ENCODE assay signal across 9 mouse cellular contexts in genomic region chr17:34075271-34075670, GRCm38 (mm10). TPM values are rescaled to one million over a fixed set of nuclear protein-coding genes. Genes with fewer than 3 reads are reported as not detected.
A peak's percentile ranks its signal among the peaks of the same experiment; 100 is the strongest.
DNase-seq lines count a peak whose midpoint lies in the region; ATAC-seq and TF ChIP-seq lines count a peak whose summit lies in the region.
"Had no signal": no experiment of that assay in that cellular context is flagged by ENCODE, and none has a peak within 500 bp of the region (broad histone marks: within the 10 kb centered on the region; RNA-seq: fewer than 3 reads in every experiment).

No protein-coding gene starts in this region.

- no peak overlapping the region for H3K27ac ChIP-seq in hindbrain, embryonic 10.5 days
- no peak overlapping the region for H3K27ac ChIP-seq in hindbrain, embryonic 16.5 days (ENCODE audit: low read depth, low read length)
- no peak overlapping the region for H3K27ac ChIP-seq in ES-E14 (ENCODE audit: insufficient read depth, low read depth, low read length, poor library complexity, severe bottlenecking)
- no peak overlapping the region for H3K27ac ChIP-seq in neural tube, embryonic 11.5 days (ENCODE audit: low read depth, low read length)
- H3K27ac ChIP-seq: lung, embryonic 15.5 days had no signal

- no peaks in the 10 kb centered on the region for H3K36me3 ChIP-seq in hindbrain, embryonic 10.5 days
- no peaks in the 10 kb centered on the region for H3K36me3 ChIP-seq in hindbrain, embryonic 16.5 days (ENCODE audit: control insufficient read depth, insufficient read depth, low read length)
- no peaks in the 10 kb centered on the region for H3K36me3 ChIP-seq in ES-E14 (ENCODE audit: control insufficient read depth, insufficient read depth, low read length, poor library complexity, severe bottlenecking)
- no peaks in the 10 kb centered on the region for H3K36me3 ChIP-seq in neural tube, embryonic 11.5 days (ENCODE audit: control insufficient read depth, insufficient read depth, low read length)
- H3K36me3 ChIP-seq: lung, embryonic 15.5 days had no signal

- no peak overlapping the region for H3K9ac ChIP-seq in hindbrain, embryonic 16.5 days (ENCODE audit: low read depth, low read length)
- no peak overlapping the region for H3K9ac ChIP-seq in ES-E14 (ENCODE audit: insufficient read depth, low read depth, low read length, poor library complexity, severe bottlenecking)
- H3K9ac ChIP-seq in neural tube, embryonic 11.5 days (ENCODE audit: low read length) = no peak overlapping the region
- H3K9ac ChIP-seq: lung, embryonic 15.5 days had no signal

- peaks cover 10% of the 10 kb centered on the region; the same call in 1 of the 2 replicates for H3K4me1 ChIP-seq in hindbrain, embryonic 10.5 days (replicated peaks)
- H3K4me1 ChIP-seq in hindbrain, embryonic 16.5 days (ENCODE audit: control insufficient read depth, insufficient read depth, low read depth, low read length) = no peaks in the 10 kb centered on the region
- H3K4me1 ChIP-seq in ES-E14 (ENCODE audit: control insufficient read depth in 2 of 2, insufficient read depth in 2 of 2, low read length in 2 of 2, poor library complexity in 1 of 2) = peaks cover 0 to 3% of the 10 kb centered on the region in 2 experiments; a peak in 1 of 4 replicates
- H3K4me1 ChIP-seq in neural tube, embryonic 11.5 days (ENCODE audit: control insufficient read depth, insufficient read depth, low read length) = no peaks in the 10 kb centered on the region
- H3K4me1 ChIP-seq: lung, embryonic 15.5 days had no signal

- H3K27me3 ChIP-seq in hindbrain, embryonic 10.5 days (ENCODE audit: insufficient read depth, poor library complexity, severe bottlenecking) = peaks cover 23% of the 10 kb centered on the region
- no peaks in the 10 kb centered on the region for H3K27me3 ChIP-seq in hindbrain, embryonic 16.5 days (replicated peaks; ENCODE audit: control insufficient read depth, insufficient read depth, low read length)
- H3K27me3 ChIP-seq in neural tube, embryonic 11.5 days (ENCODE audit: control insufficient read depth, insufficient read depth, low read length) = no peaks in the 10 kb centered on the region

- WGBS in hindbrain, embryonic 10.5 days = 41% methylated on average over 7 of the region's 7 CpGs
- WGBS in hindbrain, embryonic 16.5 days = 47% methylated on average over 7 of the region's 7 CpGs
- WGBS in neural tube, embryonic 11.5 days = 43% methylated on average over 7 of the region's 7 CpGs

- no peak overlapping the region for H3K4me2 ChIP-seq in hindbrain, embryonic 16.5 days (ENCODE audit: low read length)
- H3K4me2 ChIP-seq in neural tube, embryonic 11.5 days (ENCODE audit: low read depth) = no peak overlapping the region
- H3K4me2 ChIP-seq: lung, embryonic 15.5 days had no signal

- in situ Hi-C loops in ES-E14 (cut with MboI; ENCODE audit: low sequenced_read_pairs in 2 of 2, unreplicated experiment in 2 of 2) = no loop called here

- peak; percentile 56 for DNase-seq in hindbrain, embryonic 10.5 days (ENCODE audit: low spot score)
- DNase-seq in ES-E14 (ENCODE audit: low read depth, low spot score) = peak; percentile 71
- DNase-seq in c-Kit-positive CD71-negative TER-119-negative erythroid progenitor cells, embryonic 14.5 days (ENCODE audit: low read depth) = peak; percentile 78
- DNase-seq in frontal cortex, postnatal 36 days (ENCODE audit: low spot score in 2 of 2) = peak; percentile 52 to 71
- peak; percentile 17 to 61 for DNase-seq in layer of hippocampus, postnatal 36 days
- peak; percentile 58 for DNase-seq in neural tube, embryonic 11.5 days (ENCODE audit: low spot score)
- DNase-seq in thymus, postnatal 14 days = peak; percentile 84

- no peak for ATAC-seq in hindbrain, embryonic 16.5 days
- no peak for ATAC-seq in neural tube, embryonic 11.5 days (ENCODE audit: insufficient read depth, low FRiP score, low TSS enrichment)

- no peaks in the 10 kb centered on the region for H3K9me3 ChIP-seq in hindbrain, embryonic 10.5 days
- no peaks in the 10 kb centered on the region for H3K9me3 ChIP-seq in hindbrain, embryonic 16.5 days (ENCODE audit: control insufficient read depth, low read length)
- no peaks in the 10 kb centered on the region for H3K9me3 ChIP-seq in ES-E14 (ENCODE audit: control insufficient read depth, insufficient read depth, low read depth, low read length)
- no peaks in the 10 kb centered on the region for H3K9me3 ChIP-seq in neural tube, embryonic 11.5 days (ENCODE audit: control insufficient read depth, low read length)
- H3K9me3 ChIP-seq: lung, embryonic 15.5 days had no signal

- H3K4me3 ChIP-seq in hindbrain, embryonic 10.5 days = no peak overlapping the region
- H3K4me3 ChIP-seq in hindbrain, embryonic 16.5 days (ENCODE audit: low read length) = no peak overlapping the region
- H3K4me3 ChIP-seq in ES-E14 (ENCODE audit: insufficient read depth in 1 of 2, low read depth in 1 of 2, low read length in 2 of 2, poor library complexity in 1 of 2, severe bottlenecking in 1 of 2) = no peak overlapping the region
- H3K4me3 ChIP-seq in neural tube, embryonic 11.5 days (ENCODE audit: low read depth, low read length) = no peak overlapping the region
- H3K4me3 ChIP-seq: lung, embryonic 15.5 days had no signal

TF ChIP-seq in ES-E14, 5 proteins besides CTCF, POLR2A, EP300 and RAD21:
- TF ChIP-seq ZNF384 (IDR thresholded peaks at IDR 0.05; ENCODE audit: low read depth, low read length) = no peak
- no peak for TF ChIP-seq ZC3H11A (IDR thresholded peaks at IDR 0.05; ENCODE audit: borderline replicate concordance, low read depth, low read length)
- TF ChIP-seq CHD2 (IDR thresholded peaks at IDR 0.05; ENCODE audit: low read depth, low read length) = no peak
- TF ChIP-seq HCFC1 (IDR thresholded peaks at IDR 0.05; ENCODE audit: borderline replicate concordance, insufficient read depth, low read length) = no peak
- no peak for TF ChIP-seq MAFK (IDR thresholded peaks at IDR 0.05; ENCODE audit: insufficient read depth, low read depth, low read length)

RNA-seq across cellular contexts. Expression of gene H2-Oa, which starts 16.9 kb away (rescaled TPM):
- polyA plus RNA-seq in hindbrain, embryonic 10.5 days (2016; fragmentation: Nextera tagmentation; extraction: Ambion mirVana) = 0.80 and 0.82 TPM in 2 replicates
- polyA plus RNA-seq in hindbrain, embryonic 16.5 days (2015; fragmentation: Nextera tagmentation; extraction: Ambion mirVana) = 0.14 TPM in 1 of 2 replicates, not detected in the other
- 0.54 TPM in 1 of 2 replicates, not detected in the other for total RNA-seq in ES-E14 (2012; rRNA removed)
- under 1 TPM; 0.35 to 0.42 TPM for total RNA-seq in layer of hippocampus, postnatal 36 days (2021)
- 0.93 TPM in 1 of 2 replicates, not detected in the other for polyA plus RNA-seq in neural tube, embryonic 11.5 days (2014; fragmentation: Nextera tagmentation; extraction: Ambion mirVana)

RNA-seq across cellular contexts. Expression of gene Col11a2, which starts 36.0 kb away (rescaled TPM):
- 0.99 and 1.7 TPM in 2 replicates for polyA plus RNA-seq in hindbrain, embryonic 10.5 days (2016; fragmentation: Nextera tagmentation; extraction: Ambion mirVana)
- 4.7 and 6.7 TPM in 2 replicates for polyA plus RNA-seq in hindbrain, embryonic 16.5 days (2015; fragmentation: Nextera tagmentation; extraction: Ambion mirVana)
- total RNA-seq in ES-E14 (2012; rRNA removed) = 1.3 and 1.4 TPM in 2 replicates
- total RNA-seq in layer of hippocampus, postnatal 36 days (2021) = 10 to 100 TPM; 20.3 to 21.8 TPM
- 1.5 and 2.9 TPM in 2 replicates for polyA plus RNA-seq in neural tube, embryonic 11.5 days (2014; fragmentation: Nextera tagmentation; extraction: Ambion mirVana)

RNA-seq across cellular contexts. Expression of gene Rxrb, which starts 43.7 kb away (rescaled TPM):
- polyA plus RNA-seq in hindbrain, embryonic 10.5 days (2016; fragmentation: Nextera tagmentation; extraction: Ambion mirVana) = 49.1 and 56.4 TPM in 2 replicates
- polyA plus RNA-seq in hindbrain, embryonic 16.5 days (2015; fragmentation: Nextera tagmentation; extraction: Ambion mirVana) = 53.3 and 54.1 TPM in 2 replicates
- 52.4 and 79.2 TPM in 2 replicates for total RNA-seq in ES-E14 (2012; rRNA removed)
- total RNA-seq in layer of hippocampus, postnatal 36 days (2021) = 10 to 100 TPM; 77.8 to 79.2 TPM
- polyA plus RNA-seq in neural tube, embryonic 11.5 days (2014; fragmentation: Nextera tagmentation; extraction: Ambion mirVana) = 25.1 and 27.1 TPM in 2 replicates

RNA-seq across cellular contexts. Expression of gene Slc39a7, which starts 43.8 kb away (rescaled TPM):
- 188 and 197 TPM in 2 replicates for polyA plus RNA-seq in hindbrain, embryonic 10.5 days (2016; fragmentation: Nextera tagmentation; extraction: Ambion mirVana)
- polyA plus RNA-seq in hindbrain, embryonic 16.5 days (2015; fragmentation: Nextera tagmentation; extraction: Ambion mirVana) = 180 and 186 TPM in 2 replicates
- total RNA-seq in ES-E14 (2012; rRNA removed) = 253 and 394 TPM in 2 replicates
- 10 to 100 TPM; 88.5 to 92.6 TPM for total RNA-seq in layer of hippocampus, postnatal 36 days (2021)
- polyA plus RNA-seq in neural tube, embryonic 11.5 days (2014; fragmentation: Nextera tagmentation; extraction: Ambion mirVana) = 89.7 and 108 TPM in 2 replicates

RNA-seq across cellular contexts. Expression of gene H2-DMa, which starts 44.1 kb away (rescaled TPM):
- 5.8 and 7.7 TPM in 2 replicates for polyA plus RNA-seq in hindbrain, embryonic 10.5 days (2016; fragmentation: Nextera tagmentation; extraction: Ambion mirVana)
- 20.5 and 20.9 TPM in 2 replicates for polyA plus RNA-seq in hindbrain, embryonic 16.5 days (2015; fragmentation: Nextera tagmentation; extraction: Ambion mirVana)
- total RNA-seq in ES-E14 (2012; rRNA removed) = 18.5 and 24.5 TPM in 2 replicates
- total RNA-seq in layer of hippocampus, postnatal 36 days (2021) = 10 to 100 TPM; 26.7 to 31.7 TPM
- 9.2 and 10.3 TPM in 2 replicates for polyA plus RNA-seq in neural tube, embryonic 11.5 days (2014; fragmentation: Nextera tagmentation; extraction: Ambion mirVana)
